Mouse (Mus musculus) kidney, embryonic 15.5 days (tissue): Measurements from ENCODE around the gene Cdkl2. TPM values are rescaled to one million over a fixed set of nuclear protein-coding genes. Genes with fewer than 3 reads are reported as not detected.

Source experiments
- ATAC-seq: fragments of 200-750 bp; cut with Nextera tagmentation; replicated peaks from 2 replicates; pipeline ENCODE4 v1.8.0; 2017; ENCODE audit warnings: moderate TSS enrichment; ENCODE audit not compliant: low FRiP score
- H3K27ac ChIP-seq: fragments of 300-500 bp; sonication (generic); 2 replicates; pipeline ENCODE4 v1.5.1; 2015; ENCODE audit warnings: mild to moderate bottlenecking, inconsistent platforms
- H3K27me3 ChIP-seq: fragments of 300-500 bp; sonication (generic); 2 replicates; pipeline ENCODE4 v1.6.1; 2015; ENCODE audit warnings: inconsistent platforms
- H3K36me3 ChIP-seq: fragments of 300-500 bp; sonication (generic); 2 replicates; pipeline ENCODE4 v1.6.1; 2015; ENCODE audit warnings: inconsistent platforms
- H3K4me1 ChIP-seq: fragments of 300-500 bp; sonication (generic); 2 replicates; pipeline ENCODE4 v1.6.1; 2015; ENCODE audit warnings: inconsistent platforms
- H3K4me2 ChIP-seq: fragments of 300-500 bp; sonication (generic); 2 replicates; pipeline ENCODE4 v1.6.1; 2015; ENCODE audit warnings: moderate library complexity, mild to moderate bottlenecking, inconsistent platforms
- H3K4me3 ChIP-seq: fragments of 300-500 bp; sonication (generic); replicated peaks from 2 replicates; pipeline ENCODE4 v1.5.1; 2015; ENCODE audit warnings: mild to moderate bottlenecking, inconsistent platforms
- H3K9ac ChIP-seq: fragments of 300-500 bp; sonication (generic); 2 replicates; pipeline ENCODE4 v1.6.1; 2015; ENCODE audit warnings: mild to moderate bottlenecking, inconsistent platforms
- H3K9me3 ChIP-seq: fragments of 300-500 bp; sonication (generic); replicated peaks from 2 replicates; pipeline ENCODE4 v1.6.1; 2016; ENCODE audit warnings: inconsistent platforms
- WGBS: fragments of 180-500 bp; shearing (Covaris S2); methylation state at CpG from one replicate; pipeline ENCODE4 v1.1.7; 2015; ENCODE audit warnings: mixed read lengths; 5-methylcytosine and 5-hydroxymethylcytosine counted together
- polyA plus RNA-seq: library from polyadenylated mRNA; unstranded; fragments of >200 nt; fragmentation: Nextera tagmentation; extraction: Ambion mirVana; gene quantifications from 2 replicates; pipeline ENCODE4 v1.2.1, GENCODE M21; 2015

Gene Cdkl2
- polyA plus RNA-seq, 1 experiment from 2014 or later, result 1.8 TPM

DNA sequence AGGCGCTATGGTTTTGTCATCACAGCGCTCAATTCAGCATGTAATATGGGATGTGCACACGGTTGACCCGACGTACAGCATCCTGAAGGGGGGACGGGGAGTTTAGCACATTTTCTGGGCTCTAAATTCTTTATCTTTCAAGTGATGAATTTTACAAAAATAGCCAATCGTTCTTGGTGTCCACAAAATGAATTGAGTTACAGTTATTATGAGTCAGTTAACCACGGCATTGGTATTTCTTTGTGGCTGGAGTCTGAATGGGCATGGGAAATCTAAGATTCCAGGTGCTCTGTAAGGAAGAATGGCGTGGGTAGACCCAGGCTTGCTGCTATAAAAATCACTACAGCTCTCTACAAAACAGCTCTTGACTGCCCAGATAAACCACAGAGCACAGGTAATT lies 54.4 kb downstream of the Cdkl2 start:
- no peaks in the 10 kb centered on the region for H3K4me1 ChIP-seq
- 84% methylated on average over 9 of the region's 9 CpGs for WGBS

GRCm38 (mm10) chr5:91987799-91988198 lies 55.9 kb downstream of the Cdkl2 start:
- Histone ChIP-seq H3K4me1 (no peaks in the 10 kb centered on the region), H3K36me3 (no peaks in the 10 kb centered on the region), H3K27ac (no peak overlapping the region), H3K4me3 (no peak overlapping the region), H3K9me3 (no peaks in the 10 kb centered on the region), H3K4me2 (no peak overlapping the region), H3K9ac (no peak overlapping the region), H3K27me3 (no peaks in the 10 kb centered on the region)
- no peak for ATAC-seq
- WGBS, result 96% methylated on average over 2 of the region's 2 CpGs

More for the DNA sequence above, 54.4 kb downstream of the Cdkl2 start:
- no peak overlapping the region for H3K4me2 ChIP-seq
- no peaks in the 10 kb centered on the region for H3K9me3 ChIP-seq
- no peak overlapping the region for H3K9ac ChIP-seq
- H3K36me3 ChIP-seq, result no peaks in the 10 kb centered on the region
- no peaks in the 10 kb centered on the region for H3K27me3 ChIP-seq
- H3K27ac ChIP-seq, result no peak overlapping the region
- H3K4me3 ChIP-seq, result no peak overlapping the region
- no peak for ATAC-seq

GRCm38 (mm10) chr5:91987236-91987635 lies 56.4 kb downstream of the Cdkl2 start, which contains the start of gene Odaph:
Gene Odaph (plus strand): TSS chr5:91987475.
- H3K9ac ChIP-seq, result no peak within 1 kb of the TSS
- no peaks in the 10 kb centered on the region for H3K4me1 ChIP-seq
- H3K9me3 ChIP-seq, result no peaks in the 10 kb centered on the region
- H3K36me3 ChIP-seq, result no peaks in the 10 kb centered on the region
- no peak for ATAC-seq
- H3K4me2 ChIP-seq, result no peak within 1 kb of the TSS
- H3K27me3 ChIP-seq, result no peaks in the 10 kb centered on the region
- H3K4me3 ChIP-seq, result no peak within 1 kb of the TSS
- WGBS, result 69% methylated on average over 4 of the region's 4 CpGs
- H3K27ac ChIP-seq, result no peak within 1 kb of the TSS

GRCm38 (mm10) chr5:91985721-91986120 lies 58.0 kb downstream of the Cdkl2 start:
- H3K9me3 ChIP-seq, result no peaks in the 10 kb centered on the region
- WGBS, result 73% methylated on average over 2 of the region's 2 CpGs
- ATAC-seq, result no peak

DNA sequence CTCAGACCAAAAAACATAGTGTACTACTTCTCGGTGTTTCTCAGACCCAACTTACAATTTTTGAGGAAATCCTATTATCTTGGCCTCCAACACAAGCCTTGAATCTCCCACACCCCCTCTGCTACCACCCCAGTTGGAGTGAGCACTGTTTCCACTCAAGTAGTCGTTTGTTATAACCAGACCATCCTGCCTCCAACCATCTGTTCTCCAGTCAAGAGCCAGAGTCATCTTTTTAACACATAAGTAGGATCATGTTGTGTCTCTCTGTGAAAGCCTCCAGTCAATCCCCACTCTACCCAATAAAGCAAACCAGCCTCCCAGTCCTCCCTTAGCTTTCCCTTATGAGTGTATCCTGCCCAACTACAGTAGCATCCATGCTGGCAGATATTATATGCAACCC lies 60.2 kb downstream of the Cdkl2 start:
- Histone ChIP-seq H3K27ac (no peak overlapping the region), H3K4me2 (no peak overlapping the region), H3K27me3 (no peaks in the 10 kb centered on the region), H3K36me3 (no peaks in the 10 kb centered on the region), H3K4me3 (no peak overlapping the region), H3K9ac (no peak overlapping the region), H3K4me1 (no peaks in the 10 kb centered on the region), H3K9me3 (no peaks in the 10 kb centered on the region)
- WGBS, result 78% methylated on average over 2 of the region's 2 CpGs
- no peak for ATAC-seq

More at GRCm38 (mm10) chr5:91985721-91986120, 58.0 kb downstream of the Cdkl2 start:
- Histone ChIP-seq H3K27ac (no peak overlapping the region), H3K4me1 (no peaks in the 10 kb centered on the region), H3K4me2 (no peak overlapping the region), H3K4me3 (no peak overlapping the region), H3K27me3 (no peaks in the 10 kb centered on the region), H3K36me3 (no peaks in the 10 kb centered on the region), H3K9ac (no peak overlapping the region)

DNA sequence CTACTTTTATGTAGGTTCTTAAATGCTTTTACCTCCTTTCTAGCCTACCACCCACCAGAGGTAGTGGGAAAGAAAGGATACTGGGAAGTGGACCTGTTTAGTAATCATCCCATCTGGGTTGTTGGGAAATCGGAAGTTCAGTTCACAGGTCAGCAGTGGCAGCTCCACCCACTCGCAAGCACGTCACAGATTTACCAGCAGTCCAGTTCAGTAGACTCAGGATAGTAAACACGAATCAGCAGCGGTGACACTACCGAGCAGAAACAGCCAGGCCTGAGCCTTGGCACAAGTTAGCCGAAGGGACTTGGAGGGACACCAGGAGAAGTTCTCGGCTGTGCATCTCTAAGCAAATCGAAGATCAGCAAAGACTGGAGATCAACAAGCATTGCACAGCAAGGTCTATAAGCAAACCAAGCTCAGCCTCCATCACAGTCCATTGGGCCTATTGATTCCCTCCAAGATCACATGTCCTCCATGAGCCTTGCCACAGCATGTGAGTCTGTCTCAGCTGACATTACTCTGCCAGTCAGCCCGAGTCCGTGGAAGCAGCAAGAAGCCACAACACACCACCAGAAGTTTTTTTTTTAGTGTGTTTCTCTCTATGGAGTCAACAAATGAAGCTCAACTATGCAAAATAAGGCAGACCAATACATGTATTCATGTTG lies 62.4 kb downstream of the Cdkl2 start:
- ATAC-seq, result no peak
- Histone ChIP-seq H3K4me1 (no peaks in the 10 kb centered on the region), H3K4me3 (no peak overlapping the region), H3K36me3 (no peaks in the 10 kb centered on the region), H3K4me2 (no peak overlapping the region), H3K27ac (no peak overlapping the region), H3K9ac (no peak overlapping the region), H3K9me3 (no peaks in the 10 kb centered on the region), H3K27me3 (no peaks in the 10 kb centered on the region)
- WGBS, result 88% methylated on average over 11 of the region's 11 CpGs

DNA sequence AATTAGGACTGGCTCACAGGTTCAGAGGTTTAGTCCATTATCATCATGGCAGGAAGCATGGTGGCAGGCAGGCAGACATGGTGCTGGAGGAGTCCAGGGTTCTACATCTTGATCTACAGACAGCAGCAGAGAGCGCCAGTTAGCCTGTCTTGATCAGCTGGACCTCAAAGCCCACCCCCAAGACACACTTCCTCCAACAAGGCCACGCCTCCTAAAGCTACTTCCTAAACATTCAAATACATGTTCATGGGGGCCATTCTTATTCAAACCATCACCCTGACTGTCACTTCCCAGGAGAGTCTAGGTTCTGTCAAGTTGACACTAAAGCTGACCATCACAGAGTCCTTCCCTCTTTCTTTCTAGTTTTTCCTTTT lies 66.3 kb downstream of the Cdkl2 start:
- no peaks in the 10 kb centered on the region for H3K4me1 ChIP-seq
- H3K4me3 ChIP-seq, result no peak overlapping the region
- no peak overlapping the region for H3K9ac ChIP-seq
- H3K27ac ChIP-seq, result no peak overlapping the region
- H3K36me3 ChIP-seq, result no peaks in the 10 kb centered on the region
- no peak overlapping the region for H3K4me2 ChIP-seq
- H3K9me3 ChIP-seq, result no peaks in the 10 kb centered on the region
- H3K27me3 ChIP-seq, result no peaks in the 10 kb centered on the region
- no peak for ATAC-seq
- 88% methylated on average over 2 of the region's 2 CpGs for WGBS

GRCm38 (mm10) chr5:91976566-91977396 lies 66.9 kb downstream of the Cdkl2 start:
- no peak for ATAC-seq
- Histone ChIP-seq H3K9me3 (no peaks in the 10 kb centered on the region), H3K27ac (no peak overlapping the region), H3K4me1 (no peaks in the 10 kb centered on the region), H3K4me2 (no peak overlapping the region), H3K27me3 (no peaks in the 10 kb centered on the region), H3K9ac (no peak overlapping the region), H3K4me3 (no peak overlapping the region), H3K36me3 (no peaks in the 10 kb centered on the region)
- WGBS, result 78% methylated on average over 10 of the region's 10 CpGs

- Histone ChIP-seq H3K9ac (no peak overlapping the region), H3K4me2 (no peak overlapping the region), H3K27me3 (no peaks in the 10 kb centered on the region), H3K4me1 (no peaks in the 10 kb centered on the region), H3K9me3 (no peaks in the 10 kb centered on the region), H3K4me3 (no peak overlapping the region), H3K36me3 (no peaks in the 10 kb centered on the region), H3K27ac (no peak overlapping the region)
- ATAC-seq, result no peak
- WGBS, result 89% methylated on average over 9 of the region's 9 CpGs
Observed at GRCm38 (mm10) chr5:91975758-91976157, 67.9 kb downstream of the Cdkl2 start.

- no peaks in the 10 kb centered on the region for H3K4me1 ChIP-seq
- H3K4me3 ChIP-seq, result no peak overlapping the region
- H3K4me2 ChIP-seq, result no peak overlapping the region
- H3K9ac ChIP-seq, result no peak overlapping the region
- H3K36me3 ChIP-seq, result no peaks in the 10 kb centered on the region; the same call in 1 of the 2 replicates
- H3K27me3 ChIP-seq, result no peaks in the 10 kb centered on the region
- no peak overlapping the region for H3K27ac ChIP-seq
- no peaks in the 10 kb centered on the region for H3K9me3 ChIP-seq
- ATAC-seq, result no peak
- 90% methylated on average over 7 of the region's 7 CpGs for WGBS
Observed at GRCm38 (mm10) chr5:91974002-91974401, 69.7 kb downstream of the Cdkl2 start.

GRCm38 (mm10) chr5:91972046-91972445 lies 71.6 kb downstream of the Cdkl2 start:
- WGBS, result 88% methylated on average over 3 of the region's 3 CpGs
- no peak overlapping the region for H3K4me3 ChIP-seq
- no peak overlapping the region for H3K27ac ChIP-seq
- no peak for ATAC-seq
- no peaks in the 10 kb centered on the region for H3K27me3 ChIP-seq
- no peak overlapping the region for H3K9ac ChIP-seq
- no peak overlapping the region for H3K4me2 ChIP-seq
- no peaks in the 10 kb centered on the region for H3K4me1 ChIP-seq
- no peaks in the 10 kb centered on the region; the same call in 1 of the 2 replicates for H3K36me3 ChIP-seq
- H3K9me3 ChIP-seq, result no peaks in the 10 kb centered on the region

- Histone ChIP-seq H3K36me3 (peaks cover 11% of the 10 kb centered on the region), H3K4me1 (peaks cover 21% of the 10 kb centered on the region), H3K4me2 (peak within 1 kb of the TSS; percentile 68), H3K27ac (peak within 1 kb of the TSS; percentile 100), H3K9me3 (no peaks in the 10 kb centered on the region), H3K4me3 (peak within 1 kb of the TSS; percentile 79), H3K27me3 (no peaks in the 10 kb centered on the region), H3K9ac (peak within 1 kb of the TSS; percentile 71)
- WGBS, result under 1% methylated on average over 65 of the region's 65 CpGs
- peak; percentile 99 for ATAC-seq
Observed at GRCm38 (mm10) chr5:91962639-91963440, 80.8 kb downstream of the Cdkl2 start, which contains the start of gene Rchy1. Gene Rchy1 (minus strand): TSS chr5:91963068.
